Mouse (Mus musculus) G1E (cell line): Measurements from ENCODE around the gene Sez6. TPM values are rescaled to one million over a fixed set of nuclear protein-coding genes. Genes with fewer than 3 reads are reported as not detected.

Experiments
- ATAC-seq: 2 replicates; pipeline ENCODE4 v1.8.0; 2016; ENCODE audit warnings: mild to moderate bottlenecking; ENCODE audit not compliant: insufficient number of reproducible peaks, poor library complexity, low FRiP score, severe bottlenecking; ENCODE audit errors: extremely low read depth
- DNase-seq: peaks from one replicate; pipeline ENCODE4 v3.0.0; 2012; ENCODE audit warnings: low spot score
- H3K27me3 ChIP-seq: 2 replicates; pipeline ENCODE4 v1.6.1; 2012; ENCODE audit warnings: mild to moderate bottlenecking, low read length, inconsistent platforms; ENCODE audit not compliant: insufficient read depth
- H3K36me3 ChIP-seq: replicated peaks from 2 replicates; pipeline ENCODE3; 2012; ENCODE audit warnings: mild to moderate bottlenecking, inconsistent platforms
- H3K4me1 ChIP-seq: 2 replicates; pipeline ENCODE4 v1.6.1; 2012; ENCODE audit warnings: low read depth, low read length, inconsistent platforms, mixed read lengths; ENCODE audit not compliant: insufficient read depth
- H3K4me3 ChIP-seq: 2 replicates; pipeline ENCODE4 v1.5.1; 2012; ENCODE audit warnings: low read depth, mild to moderate bottlenecking, inconsistent platforms, low read length, moderate library complexity, mixed read lengths
- H3K9me3 ChIP-seq: replicated peaks from 2 replicates; pipeline ENCODE4 v1.6.1; 2012; ENCODE audit warnings: inconsistent platforms
- CTCF ChIP-seq: IDR thresholded peaks from 2 replicates; pipeline ENCODE4 v1.5.1; 2012; ENCODE audit warnings: low read depth, low read length, inconsistent platforms, mixed read lengths
- GATA1 ChIP-seq: IDR thresholded peaks from 2 replicates; pipeline ENCODE4 v1.6.1; 2012; ENCODE audit warnings: borderline replicate concordance, low read length, inconsistent platforms, mixed read lengths
- GATA2 ChIP-seq: IDR thresholded peaks from 2 replicates; pipeline ENCODE4 v1.6.1; 2012; ENCODE audit warnings: low read depth, low read length, inconsistent platforms, borderline replicate concordance
- POLR2AphosphoS5 ChIP-seq: IDR thresholded peaks from 2 replicates; pipeline ENCODE4 v1.6.1; 2012; ENCODE audit warnings: low read depth, low read length, inconsistent platforms; ENCODE audit not compliant: insufficient replicate concordance
- TAL1 ChIP-seq: conservative IDR thresholded peaks from 2 replicates; pipeline ENCODE4 v1.6.1; 2012; ENCODE audit warnings: low read depth, low read length, inconsistent platforms, mixed read lengths
- polyA plus RNA-seq: library from polyadenylated mRNA; stranded (reverse); fragments of >175 nt; gene quantifications from 2 replicates; pipeline ENCODE4 v1.2.3, GENCODE M21; 2012
- total RNA-seq, 2 experiments: library from RNA; stranded (forward) in 1 of 2; stranded (reverse) in 1 of 2; fragments of 200-1000 nt in 1 of 2; fragments of >200 nt in 1 of 2; fragmentation: Nextera tagmentation in 1 of 2; gene quantifications; 2 replicates each; pipeline ENCODE4 v1.2.3; 2014 to 2017

Sez6 gene
- total and polyA plus RNA-seq, 3 experiments = 0.10 to 0.11 TPM; not detected in 1

- ATAC-seq (no peak), DNase-seq (no peak)
- Histone ChIP-seq H3K4me1 (no peaks in the 10 kb centered on the region), H3K27me3 (peaks cover 53% of the 10 kb centered on the region), H3K36me3 (no peaks in the 10 kb centered on the region), H3K4me3 (no peak overlapping the region), H3K9me3 (no peaks in the 10 kb centered on the region)
- TF ChIP-seq GATA2 = no peak
- no peak for TF ChIP-seq CTCF
- TF ChIP-seq POLR2AphosphoS5 = no peak
- TF ChIP-seq GATA1 = no peak
- TF ChIP-seq TAL1 = no peak
These were observed 39.8 kb upstream of the Sez6 start for GRCm38 (mm10) chr11:77890648-77891258.

- DNase-seq (no peak), ATAC-seq (no peak)
- no peaks in the 10 kb centered on the region for H3K4me1 ChIP-seq
- no peaks in the 10 kb centered on the region for H3K36me3 ChIP-seq
- TF ChIP-seq CTCF (no peak), GATA2 (no peak), TAL1 (no peak), GATA1 (no peak)
- H3K4me3 ChIP-seq = no peak overlapping the region
- no peaks in the 10 kb centered on the region for H3K9me3 ChIP-seq
- H3K27me3 ChIP-seq = peaks cover 52% of the 10 kb centered on the region
These were observed 37.7 kb upstream of the Sez6 start for GRCm38 (mm10) chr11:77892883-77893282.

- ATAC-seq (no peak), DNase-seq (no peak)
- peaks cover 52% of the 10 kb centered on the region for H3K27me3 ChIP-seq
- no peak overlapping the region for H3K4me3 ChIP-seq
- no peaks in the 10 kb centered on the region for H3K36me3 ChIP-seq
- no peaks in the 10 kb centered on the region for H3K9me3 ChIP-seq
- TF ChIP-seq POLR2AphosphoS5 (no peak), GATA2 (no peak), CTCF (no peak), GATA1 (no peak), TAL1 (no peak)
- no peaks in the 10 kb centered on the region for H3K4me1 ChIP-seq
These were observed 37.3 kb upstream of the Sez6 start for GRCm38 (mm10) chr11:77893283-77893682.

- TF ChIP-seq POLR2AphosphoS5 = no peak
- no peaks in the 10 kb centered on the region for H3K36me3 ChIP-seq
- no peaks in the 10 kb centered on the region for H3K9me3 ChIP-seq
- DNase-seq (no peak), ATAC-seq (no peak)
- H3K27me3 ChIP-seq = peaks cover 46% of the 10 kb centered on the region
- H3K4me1 ChIP-seq = no peaks in the 10 kb centered on the region
- no peak within 1 kb of the TSS for H3K4me3 ChIP-seq
These were observed 36.5 kb upstream of the Sez6 start, which contains the start of gene Pipox for GRCm38 (mm10) chr11:77893787-77894718. TSS of gene Pipox (minus strand) at chr11:77894096.

GRCm38 (mm10) chr11:77894967-77895366, 35.6 kb upstream of the Sez6 start:
- TF ChIP-seq CTCF (no peak), GATA2 (no peak), TAL1 (no peak)
- no peaks in the 10 kb centered on the region for H3K9me3 ChIP-seq
- no peaks in the 10 kb centered on the region for H3K36me3 ChIP-seq
- H3K4me1 ChIP-seq = no peaks in the 10 kb centered on the region
- DNase-seq (no peak), ATAC-seq (no peak)
- peaks cover 51% of the 10 kb centered on the region for H3K27me3 ChIP-seq
- H3K4me3 ChIP-seq = no peak overlapping the region

GRCm38 (mm10) chr11:77896011-77896410, 34.6 kb upstream of the Sez6 start:
- Histone ChIP-seq H3K4me1 (no peaks in the 10 kb centered on the region), H3K27me3 (peaks cover 47% of the 10 kb centered on the region), H3K4me3 (no peak overlapping the region), H3K9me3 (no peaks in the 10 kb centered on the region), H3K36me3 (no peaks in the 10 kb centered on the region)
- TF ChIP-seq CTCF = no peak
- TF ChIP-seq GATA2 = no peak
- TF ChIP-seq TAL1 = no peak
- no peak for TF ChIP-seq GATA1
- TF ChIP-seq POLR2AphosphoS5 = no peak
- DNase-seq (no peak), ATAC-seq (no peak)
